Mouse (Mus musculus): ENCODE results near the gene Zfp362.

Zfp362 gene

GRCm38 (mm10) chr4:128730271-128730670 lies 75.6 kb downstream of the Zfp362 start:
- no peak for DNase-seq (ENCODE audit: low spot score in 2 of 2)

- no peak for DNase-seq (ENCODE audit: low spot score in 2 of 2)
These were observed 76.2 kb downstream of the Zfp362 start for GRCm38 (mm10) chr4:128729709-128730037.

GRCm38 (mm10) chr4:128729033-128729708 lies 76.7 kb downstream of the Zfp362 start:
- DNase-seq (ENCODE audit: low spot score in 2 of 2), result no peak

GRCm38 (mm10) chr4:128728431-128728851 lies 77.4 kb downstream of the Zfp362 start:
- DNase-seq (ENCODE audit: low spot score in 2 of 2), result no peak

- DNase-seq (ENCODE audit: low spot score in 2 of 2), result peak in 1 of 2 experiments; percentile 20
These were observed 78.0 kb downstream of the Zfp362 start for GRCm38 (mm10) chr4:128727721-128728430.

GRCm38 (mm10) chr4:128727019-128727720 lies 78.7 kb downstream of the Zfp362 start:
- peak; percentile 49 to 74 for DNase-seq (ENCODE audit: low spot score in 2 of 2)

- DNase-seq (ENCODE audit: low spot score in 2 of 2), result no peak
These were observed 81.8 kb downstream of the Zfp362 start for GRCm38 (mm10) chr4:128724059-128724458.

- no peak for DNase-seq (ENCODE audit: low spot score in 2 of 2)
These were observed 82.4 kb downstream of the Zfp362 start for GRCm38 (mm10) chr4:128723431-128723830.

All from natural killer cell, adult 2 months (primary cell).